Mouse (Mus musculus) embryo, embryonic 9.5 days (tissue): ENCODE measurements around the gene Rnf187.
A peak's percentile ranks its signal among the peaks of the same experiment; 100 is the strongest.
"Not testable (repeated sequence)": the region's sequence is repeated elsewhere in the genome, so short reads cannot be mapped to it uniquely, and the experiment has no call there.

Source experiments
- DNase-seq: peaks from one replicate; pipeline ENCODE4 v3.0.0-alpha.2; 2017; ENCODE audit errors: extremely low spot score

The Rnf187 gene

DNA sequence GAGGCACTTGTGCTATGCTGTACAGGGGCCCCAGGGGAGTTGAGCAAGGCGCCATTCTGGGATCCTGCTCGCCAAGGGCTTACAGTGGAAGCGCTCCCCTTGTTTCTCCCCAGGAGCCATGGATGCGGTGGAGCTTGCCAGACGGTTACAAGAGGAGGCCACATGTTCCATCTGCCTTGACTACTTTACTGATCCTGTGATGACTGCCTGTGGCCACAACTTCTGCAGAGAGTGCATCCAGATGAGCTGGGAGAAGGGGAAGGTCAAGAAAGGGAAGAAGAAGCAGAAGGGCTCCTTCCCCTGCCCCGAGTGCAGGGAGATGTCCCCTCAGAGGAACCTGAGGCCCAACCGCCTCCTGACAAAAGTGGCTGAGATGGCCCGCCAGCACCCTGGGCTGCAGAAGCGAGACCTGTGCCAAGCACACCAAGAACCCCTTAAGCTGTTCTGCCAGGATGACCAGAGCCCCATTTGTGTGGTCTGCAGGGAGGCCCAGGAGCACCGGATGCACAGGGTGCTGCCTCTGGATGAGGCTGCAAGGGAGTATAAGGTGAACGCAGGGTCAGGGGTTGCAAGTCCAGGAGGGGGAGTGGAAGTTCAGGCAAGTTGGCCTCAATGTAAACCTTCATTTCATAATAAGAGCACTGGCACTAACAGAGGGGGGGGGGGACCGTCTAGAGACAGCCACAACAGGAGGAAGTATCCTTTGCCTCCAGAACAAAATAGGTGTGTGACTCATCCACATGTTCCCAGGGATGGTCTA is 26.5 kb upstream of the Rnf187 start:
- DNase-seq = no peak

DNA sequence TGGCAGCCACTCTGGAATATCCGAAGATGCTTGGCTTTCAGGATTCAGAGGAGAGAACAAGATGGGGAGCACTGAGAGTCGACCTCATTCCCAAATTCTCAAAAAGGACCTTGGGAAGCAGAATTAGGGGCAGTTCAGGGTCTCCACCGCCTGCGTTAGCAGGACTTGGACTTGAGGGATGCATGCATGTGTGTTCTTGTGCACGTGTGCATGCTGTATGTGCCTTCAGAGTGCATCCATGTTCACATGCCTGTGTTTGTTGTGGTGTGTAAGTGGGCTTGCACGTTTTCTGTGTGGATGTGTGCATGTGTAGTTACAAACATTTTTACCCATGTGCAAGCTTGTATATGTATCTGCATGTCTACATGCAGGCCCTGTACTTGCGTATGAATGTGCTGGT is 25.5 kb upstream of the Rnf187 start:
- no peak for DNase-seq

DNA sequence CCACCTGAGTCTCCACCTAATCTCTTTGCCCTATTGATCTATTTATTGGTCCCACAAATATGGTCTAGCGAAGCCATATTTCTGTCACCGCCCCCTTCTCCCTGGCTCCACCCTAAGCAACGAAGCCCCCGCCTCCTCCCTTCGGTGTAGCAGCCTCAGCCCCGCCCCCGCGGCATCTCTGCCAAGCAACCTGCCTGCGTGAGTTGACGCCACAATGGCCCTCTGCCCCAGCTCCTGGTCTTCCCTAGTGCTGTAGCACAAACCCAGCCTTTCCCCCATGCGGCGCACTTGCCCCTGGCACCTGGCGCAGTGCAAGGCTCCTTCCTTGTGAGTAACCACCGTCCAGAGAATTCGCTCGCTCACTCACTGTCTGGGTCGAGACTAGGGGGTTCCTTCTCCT is 24.8 kb upstream of the Rnf187 start:
- DNase-seq = no peak

DNA sequence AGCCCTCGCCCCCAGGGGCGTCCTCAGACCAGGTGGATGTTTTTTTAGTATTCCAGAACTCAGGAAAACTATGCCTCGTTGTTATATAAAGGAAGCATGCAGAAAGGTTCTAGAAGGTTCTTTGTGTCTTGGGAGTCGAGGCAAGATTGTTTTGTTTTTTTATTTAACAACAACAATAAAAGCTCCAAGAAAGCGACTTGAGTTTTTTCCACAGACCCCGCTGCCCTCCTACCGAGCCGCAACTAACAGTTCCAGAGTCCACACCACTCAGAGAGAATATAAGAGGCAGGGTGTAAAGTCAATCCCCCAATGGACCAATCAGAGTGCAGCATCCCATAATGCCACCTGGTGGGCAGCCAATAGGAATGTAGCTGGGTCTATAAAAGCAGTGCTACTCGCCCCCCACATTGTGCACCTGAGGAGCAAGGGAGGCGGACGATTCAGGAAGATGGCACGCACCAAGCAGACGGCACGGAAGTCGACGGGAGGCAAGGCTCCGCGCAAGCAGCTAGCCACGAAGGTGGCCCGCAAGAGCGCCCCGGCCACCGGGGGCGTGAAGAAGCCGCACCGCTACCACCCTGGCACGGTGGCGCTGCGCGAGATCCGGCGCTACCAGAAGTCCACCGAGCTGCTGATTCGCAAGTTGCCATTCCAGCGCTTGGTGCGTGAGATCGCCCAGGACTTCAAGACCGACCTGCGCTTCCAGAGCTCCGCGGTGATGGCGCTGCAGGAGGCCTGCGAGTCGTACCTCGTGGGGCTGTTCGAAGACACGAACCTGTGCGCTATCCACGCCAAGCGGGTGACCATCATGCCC is 22.9 kb upstream of the Rnf187 start:
- DNase-seq = no peak

DNA sequence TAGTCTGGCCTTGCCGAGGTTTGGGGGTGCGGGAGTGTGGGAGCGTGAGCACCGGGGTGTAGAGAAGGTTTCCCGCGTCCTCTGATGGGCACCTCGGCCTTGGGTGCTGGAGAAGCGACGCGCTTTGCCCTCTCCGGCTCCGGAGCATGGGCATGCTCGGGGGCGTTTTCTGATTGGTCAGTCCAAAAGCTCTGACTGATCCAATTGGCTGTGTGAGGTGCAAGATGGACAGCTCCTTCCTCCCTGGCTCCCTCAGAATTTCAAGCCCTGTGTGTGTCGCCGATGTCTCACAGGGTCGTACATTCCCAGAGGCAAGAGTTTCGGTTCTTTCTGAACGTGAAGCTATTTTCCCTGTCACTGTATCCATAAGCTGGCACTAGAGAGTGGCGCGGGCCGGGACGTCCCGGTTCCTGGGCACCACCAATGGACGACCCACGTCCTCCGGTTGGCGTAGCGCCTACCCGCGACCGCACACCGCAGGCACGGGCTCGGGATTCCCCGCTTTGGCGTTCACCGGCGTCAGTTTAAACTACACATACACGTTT is 21.3 kb upstream of the Rnf187 start:
- peak; percentile 85 for DNase-seq

DNA sequence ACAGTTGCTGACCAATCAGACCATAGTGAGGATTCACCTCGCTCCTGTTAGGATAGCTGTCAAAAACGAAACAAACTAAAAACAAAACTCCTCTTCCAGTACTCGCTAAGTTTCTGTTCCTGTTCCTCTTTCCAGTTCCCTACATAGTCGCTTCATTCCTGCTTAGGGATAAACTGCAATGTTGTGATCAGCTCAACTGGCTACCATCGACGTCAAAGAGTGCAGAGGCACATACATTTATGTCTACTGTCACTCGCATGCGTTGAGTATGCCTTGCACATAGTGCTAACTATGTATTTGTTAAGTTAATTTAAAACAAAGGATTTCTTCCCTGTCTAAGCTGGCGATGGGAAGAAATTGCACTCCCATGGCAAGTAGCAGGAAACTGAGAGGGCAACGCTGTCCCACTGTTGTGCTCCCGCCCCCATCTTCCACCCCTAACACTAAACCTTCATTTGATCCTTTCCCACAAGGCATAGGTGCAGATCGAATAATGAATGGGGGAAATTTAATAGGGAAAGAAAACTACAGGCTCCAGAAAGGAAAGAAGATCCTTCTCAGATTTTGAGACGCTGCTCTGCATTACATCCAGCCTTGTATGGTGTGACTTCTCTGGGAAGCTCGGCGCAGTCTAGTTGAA is 20.6 kb upstream of the Rnf187 start:
- no peak for DNase-seq

DNA sequence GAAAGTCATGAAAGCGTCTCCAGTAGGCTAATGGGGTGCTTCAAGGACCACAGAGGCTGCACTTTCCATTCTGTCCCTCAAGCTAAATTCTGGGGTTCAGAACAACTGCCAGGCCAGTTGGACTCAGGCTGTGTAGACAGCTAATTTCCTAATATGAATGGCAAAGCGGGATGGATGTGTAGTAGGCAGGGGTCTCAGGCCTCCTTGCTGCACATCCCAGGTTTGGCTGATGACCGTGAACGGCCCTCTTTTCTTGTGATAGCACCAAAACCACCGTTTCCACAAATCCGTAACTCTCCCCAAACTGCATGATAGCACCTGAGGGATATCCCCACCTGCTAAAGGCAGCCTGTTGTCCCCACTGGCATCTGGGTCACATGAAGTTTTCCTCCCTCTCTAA is 19.8 kb upstream of the Rnf187 start:
- DNase-seq = no peak

DNA sequence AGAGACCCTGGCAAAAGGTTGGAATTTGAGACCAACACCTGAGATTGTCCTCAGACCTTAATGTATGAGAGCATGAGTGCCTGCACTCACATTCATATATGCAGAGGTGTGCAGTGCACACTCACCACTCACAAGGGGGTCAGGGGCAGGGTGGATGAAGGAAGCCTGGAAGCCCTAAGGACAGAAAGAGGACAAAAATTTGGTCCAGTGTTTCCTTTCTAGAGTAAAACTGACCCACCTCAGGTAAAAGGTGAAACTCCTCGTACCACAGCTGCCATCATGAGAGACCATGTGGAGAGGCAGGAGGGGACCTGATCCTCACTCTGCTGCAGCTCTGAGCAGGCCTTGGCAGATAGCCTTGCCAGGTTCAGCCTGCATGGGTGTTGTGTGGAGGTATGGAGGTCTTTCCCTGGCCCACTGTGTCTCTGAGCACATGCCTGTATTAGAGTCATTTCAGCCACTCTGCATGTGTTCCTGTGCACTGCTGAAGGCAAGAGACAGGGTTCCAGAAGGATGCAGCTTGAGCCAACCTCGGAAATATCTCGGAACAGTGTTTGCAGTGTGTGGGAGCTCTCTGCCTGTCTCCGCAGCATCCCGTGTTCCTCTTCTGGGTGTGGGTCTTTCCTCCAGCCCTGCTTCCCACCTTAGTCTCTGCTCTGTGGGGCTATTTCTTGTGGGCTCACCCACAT is 18.7 kb upstream of the Rnf187 start:
- DNase-seq = no peak

DNA sequence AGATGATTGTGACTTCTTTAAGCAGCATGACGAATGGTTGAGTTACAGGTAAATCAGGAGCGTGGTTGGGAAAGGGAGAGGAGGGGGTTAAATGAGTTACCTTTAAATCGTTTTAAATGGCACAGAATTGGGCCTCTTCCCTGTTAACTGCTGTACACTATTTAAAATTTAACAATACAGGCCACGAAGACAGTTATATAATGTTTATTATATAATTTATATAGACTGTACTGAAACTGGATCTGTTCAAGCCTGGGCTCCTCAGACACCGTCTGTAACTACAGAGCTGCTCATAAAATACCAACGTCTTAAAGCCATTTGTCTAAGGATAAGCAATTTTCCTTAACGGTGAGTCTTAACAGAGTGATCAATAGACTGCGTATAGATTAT is 17.1 kb upstream of the Rnf187 start:
- DNase-seq = no peak

DNA sequence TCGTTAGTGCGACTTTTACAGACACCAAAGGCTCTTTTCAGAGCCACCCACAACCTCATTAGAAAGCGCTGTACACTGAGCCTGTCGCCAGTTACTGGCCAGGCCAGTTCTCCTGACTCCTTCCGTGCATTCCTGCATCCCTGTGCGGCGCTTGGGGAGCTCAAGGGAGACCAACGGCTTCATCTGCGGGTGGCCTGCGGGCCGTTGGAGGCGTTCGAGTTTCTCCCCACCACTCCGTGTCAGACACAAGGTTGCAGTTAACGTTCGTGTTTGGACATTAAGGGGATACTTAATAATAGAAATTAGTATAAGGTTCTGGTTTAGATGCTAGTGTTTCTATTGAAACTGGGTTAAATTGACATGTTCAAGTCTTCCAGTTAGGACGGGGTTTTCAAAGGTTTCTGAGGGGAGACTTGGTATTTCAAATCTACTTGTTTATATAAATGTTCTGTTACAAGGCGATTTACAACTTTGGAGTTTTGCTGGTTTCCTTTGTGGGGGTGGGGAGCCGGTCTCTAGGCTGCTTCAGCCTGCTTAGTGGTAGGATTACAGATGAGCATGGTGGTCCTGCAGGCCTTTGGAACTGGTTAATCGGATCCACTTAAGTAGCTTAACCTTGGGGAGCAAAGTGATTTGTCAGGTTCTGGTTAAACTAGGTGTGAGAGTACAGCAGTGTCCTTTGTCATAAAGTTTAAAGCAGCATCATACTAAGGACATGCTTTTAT is 16.6 kb upstream of the Rnf187 start:
- peak; percentile 37 for DNase-seq

DNA sequence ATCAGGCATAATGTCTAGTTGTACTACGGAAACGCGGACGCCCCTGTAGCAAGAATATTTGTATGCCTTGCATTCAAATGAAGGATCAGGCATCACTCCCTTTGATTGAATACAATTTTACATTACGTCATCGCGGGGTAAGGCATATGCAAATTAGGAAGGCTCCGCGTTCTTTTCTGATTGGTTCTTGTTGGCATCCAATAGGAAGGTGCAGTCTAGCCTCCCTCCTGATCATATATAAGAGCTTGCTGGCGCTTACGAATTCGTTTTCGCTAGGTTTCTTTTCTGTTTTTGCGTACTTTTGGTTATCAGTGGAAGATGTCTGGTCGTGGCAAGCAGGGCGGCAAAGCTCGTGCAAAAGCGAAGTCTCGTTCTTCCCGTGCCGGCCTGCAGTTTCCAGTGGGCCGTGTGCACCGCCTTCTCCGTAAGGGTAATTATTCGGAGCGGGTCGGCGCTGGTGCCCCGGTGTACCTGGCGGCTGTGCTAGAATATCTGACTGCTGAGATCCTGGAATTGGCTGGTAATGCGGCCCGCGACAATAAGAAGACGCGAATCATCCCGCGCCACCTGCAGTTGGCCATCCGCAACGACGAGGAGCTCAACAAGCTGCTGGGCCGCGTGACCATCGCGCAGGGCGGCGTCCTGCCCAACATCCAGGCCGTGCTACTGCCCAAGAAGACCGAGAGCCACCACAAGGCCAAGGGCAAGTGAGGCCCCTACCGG is 15.9 kb upstream of the Rnf187 start, which contains the start of the genes Hist3h2a and Trim17:
TSS of gene Hist3h2a (plus strand) at position 266 of the 723 bp plus-strand sequence.
TSS of gene Trim17 (plus strand) at position 266 of the 723 bp plus-strand sequence.
- peak; percentile 92 for DNase-seq

DNA sequence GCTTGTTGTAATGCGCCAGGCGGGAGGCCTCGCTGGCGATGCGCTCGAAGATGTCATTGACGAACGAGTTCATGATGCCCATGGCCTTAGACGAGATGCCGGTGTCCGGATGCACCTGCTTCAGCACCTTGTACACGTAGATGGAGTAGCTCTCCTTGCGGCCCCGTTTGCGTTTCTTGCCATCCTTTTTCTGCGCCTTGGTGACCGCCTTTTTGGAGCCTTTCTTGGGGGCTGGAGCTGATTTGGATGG is 15.4 kb upstream of the Rnf187 start:
- DNase-seq = not testable (repeated sequence)

DNA sequence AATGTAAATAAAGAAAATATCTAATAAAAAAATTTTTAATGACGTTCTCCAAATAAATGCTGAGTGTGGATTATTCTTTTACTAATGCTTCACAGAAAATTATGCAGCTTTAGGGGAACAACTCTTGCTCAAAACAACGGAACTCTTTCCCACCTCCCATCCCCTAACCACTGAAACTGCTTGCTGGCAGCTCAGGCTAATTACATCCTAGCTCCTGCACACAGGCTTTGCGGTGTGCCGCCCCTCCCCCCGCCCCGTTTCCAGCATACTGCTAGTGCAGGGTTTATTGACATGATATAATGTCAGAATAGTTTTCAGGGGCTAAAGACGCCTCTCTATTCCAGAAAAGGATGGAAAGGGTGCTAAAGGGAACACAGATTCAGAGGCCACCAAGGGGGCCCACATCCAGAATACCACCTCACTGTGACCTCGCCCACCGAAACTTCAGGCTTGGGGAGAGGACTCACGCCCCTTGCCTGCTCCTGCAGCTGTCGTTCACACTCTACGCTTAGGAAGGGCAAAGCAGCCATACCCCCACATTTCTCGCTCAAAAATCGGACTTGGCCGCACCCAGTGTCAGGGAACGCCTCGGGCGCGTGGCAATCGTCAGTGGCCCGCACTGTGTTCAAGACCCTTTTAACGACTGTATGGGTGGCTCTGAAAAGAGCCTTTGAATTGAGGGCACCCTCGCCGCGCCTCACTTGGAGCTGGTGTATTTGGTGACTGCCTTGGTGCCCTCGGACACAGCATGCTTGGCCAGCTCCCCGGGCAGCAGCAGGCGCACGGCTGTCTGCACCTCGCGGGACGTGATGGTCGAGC is 14.8 kb upstream of the Rnf187 start:
- DNase-seq = peak; percentile 57

DNA sequence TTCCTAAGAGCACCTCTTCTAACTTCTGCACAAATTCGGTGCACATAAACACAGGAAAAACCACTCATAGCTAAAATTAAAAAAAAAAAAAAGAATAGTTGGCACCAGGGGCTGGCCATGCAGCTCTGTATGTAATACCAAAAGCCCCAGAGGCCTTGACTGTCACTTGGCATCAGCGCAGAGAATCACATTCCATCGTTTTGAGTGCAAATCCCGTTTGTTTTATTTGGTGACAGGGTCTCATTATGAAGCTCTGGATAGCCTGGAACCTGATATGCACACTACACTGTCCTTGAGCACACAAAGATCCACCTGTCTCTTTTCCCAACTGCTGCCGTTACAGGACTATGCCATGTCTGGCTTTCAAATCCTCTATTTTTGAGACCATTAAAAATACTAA is 12.5 kb upstream of the Rnf187 start:
- DNase-seq = no peak

DNA sequence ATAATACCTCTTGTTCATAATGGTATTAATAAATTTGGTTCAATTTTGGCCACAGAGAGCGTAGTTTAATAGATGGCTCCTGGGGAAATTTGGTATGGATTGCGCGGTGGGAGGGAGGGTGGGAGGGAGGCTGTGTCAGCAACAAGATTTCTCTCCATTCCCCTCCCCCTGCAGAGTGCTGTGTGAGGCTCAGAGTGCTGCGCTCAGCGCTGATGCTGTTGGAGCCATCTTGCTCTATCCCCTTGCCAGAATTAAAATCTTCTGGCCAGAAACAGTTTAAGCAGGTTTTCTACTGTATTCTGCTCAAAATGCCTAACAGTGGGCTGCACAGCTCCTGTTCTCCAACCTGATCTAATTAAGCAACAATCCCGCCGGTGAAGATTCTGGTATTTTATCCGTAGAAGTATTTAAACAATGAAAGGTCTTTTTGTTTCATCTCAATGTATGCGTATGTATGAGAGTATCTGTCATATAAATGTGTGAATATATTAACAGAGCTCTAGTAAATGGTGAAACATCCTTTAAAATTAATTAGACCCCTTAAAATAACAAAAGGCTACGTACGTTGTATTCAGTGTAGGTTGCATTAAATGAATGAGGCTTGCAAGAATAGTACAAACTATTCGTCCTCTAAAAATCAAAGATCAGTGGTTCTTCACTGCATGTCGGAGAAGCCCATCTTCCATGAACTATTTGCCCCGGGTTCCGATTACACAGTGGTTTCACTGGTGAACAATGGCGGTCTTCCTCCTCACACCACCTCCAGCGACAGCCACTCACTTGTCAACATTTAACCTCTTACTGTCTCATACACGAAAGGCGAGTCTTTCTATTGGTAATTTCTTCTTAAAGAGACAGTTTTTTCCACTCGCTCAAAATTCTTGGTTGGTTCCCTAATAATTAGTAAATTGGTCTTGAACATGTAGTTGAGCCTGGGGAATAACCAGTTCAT is 11.0 kb upstream of the Rnf187 start:
- peak; percentile 56 for DNase-seq

DNA sequence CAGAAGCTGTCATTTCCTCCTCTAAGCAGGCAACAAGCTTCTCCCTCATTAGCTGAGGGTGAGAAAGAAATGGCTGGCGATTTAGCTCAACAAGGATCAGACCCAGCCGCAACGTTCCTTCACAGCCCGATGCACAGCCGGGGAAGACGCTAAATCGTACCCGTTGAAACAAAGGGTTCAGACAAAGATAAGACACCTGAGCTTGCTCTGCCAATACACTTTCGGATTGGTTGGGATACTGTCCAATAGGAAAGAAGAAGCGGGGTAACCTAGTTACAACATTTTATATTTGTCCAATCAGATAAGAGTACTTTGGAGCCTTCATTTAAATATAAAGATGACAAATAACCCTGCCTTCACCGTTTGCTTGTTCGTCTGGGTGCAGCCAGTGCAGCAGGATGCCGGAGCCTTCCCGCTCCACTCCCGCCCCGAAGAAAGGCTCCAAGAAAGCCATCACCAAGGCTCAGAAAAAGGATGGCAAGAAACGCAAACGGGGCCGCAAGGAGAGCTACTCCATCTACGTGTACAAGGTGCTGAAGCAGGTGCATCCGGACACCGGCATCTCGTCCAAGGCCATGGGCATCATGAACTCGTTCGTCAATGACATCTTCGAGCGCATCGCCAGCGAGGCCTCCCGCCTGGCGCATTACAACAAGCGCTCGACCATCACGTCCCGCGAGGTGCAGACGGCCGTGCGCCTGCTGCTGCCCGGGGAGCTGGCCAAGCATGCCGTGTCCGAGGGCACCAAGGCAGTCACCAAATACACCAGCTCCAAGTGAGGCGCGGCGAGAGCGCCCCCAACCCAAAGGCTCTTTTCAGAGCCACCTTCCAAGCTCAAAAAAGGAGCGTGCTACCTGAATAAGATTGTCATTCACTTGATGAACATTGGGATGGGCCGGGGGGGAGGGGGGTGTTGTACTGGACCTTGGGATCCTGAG is 10.1 kb upstream of the Rnf187 start, which contains the start of gene Hist3h2ba:
TSS of gene Hist3h2ba (plus strand) at position 379 of the 938 bp plus-strand sequence.
- peak; percentile 77 for DNase-seq

DNA sequence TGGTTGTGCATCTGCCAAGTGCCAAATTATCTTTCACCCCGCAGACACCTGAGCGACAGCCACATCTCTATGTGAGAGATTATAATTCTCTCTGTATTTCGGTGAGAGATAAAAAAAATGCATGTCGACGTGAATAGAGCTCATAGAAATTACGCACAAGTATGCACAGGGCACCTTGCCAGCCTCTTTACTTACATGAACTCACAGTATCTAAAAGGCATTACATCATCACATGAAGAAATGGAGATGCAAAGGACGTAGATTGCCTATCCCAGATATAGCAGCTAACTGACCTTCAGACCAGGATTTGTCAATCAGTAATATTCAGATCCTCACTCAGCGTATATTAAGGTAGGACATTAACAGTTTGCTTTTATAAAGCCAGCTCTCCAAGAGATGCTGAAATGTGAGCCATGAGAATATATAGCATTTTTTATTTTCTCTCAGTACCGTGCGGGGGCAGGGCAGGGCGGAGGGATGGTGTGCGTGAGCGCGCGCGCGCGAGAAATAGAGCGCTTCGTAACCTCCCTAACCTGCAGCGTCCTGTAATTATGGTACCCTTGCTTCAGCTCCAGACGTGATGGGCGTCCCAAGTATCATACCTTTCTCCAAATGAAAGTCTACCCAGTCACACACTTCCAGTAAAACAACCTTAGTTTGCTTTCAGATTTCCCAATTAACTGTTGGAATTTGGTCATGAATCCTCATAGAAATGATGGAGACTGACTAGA is 9.2 kb upstream of the Rnf187 start:
- no peak for DNase-seq
